Mouse (Mus musculus) CH12.LX (cell line): ENCODE results near the gene Slc22a20. TPM values are rescaled to one million over a fixed set of nuclear protein-coding genes. Genes with fewer than 3 reads are reported as not detected.

ENCODE experiments used
- DNase-seq: peaks from one replicate; pipeline ENCODE4 v3.0.0-alpha.2; 2013; ENCODE audit errors: extremely low read depth
- H3K27ac ChIP-seq: 2 replicates; pipeline ENCODE4 v1.5.1; 2012; ENCODE audit warnings: low read depth, mild to moderate bottlenecking, control low read depth, moderate library complexity; ENCODE audit not compliant: insufficient read depth
- H3K27me3 ChIP-seq: replicated peaks from 2 replicates; pipeline ENCODE3; 2012; ENCODE audit warnings: inconsistent platforms
- H3K36me3 ChIP-seq, 2 experiments: replicated peaks in 1 of 2; 2 replicates each; pipeline versions ENCODE3 to v1.6.1; 2012; ENCODE audit warnings: inconsistent platforms in 1 of 2, low read length in 1 of 2, mild to moderate bottlenecking in 1 of 2, mixed read lengths in 1 of 2, moderate library complexity in 1 of 2; ENCODE audit not compliant: control insufficient read depth in 1 of 2, insufficient read depth in 1 of 2
- H3K4me1 ChIP-seq, 2 experiments: 2 replicates each; pipeline ENCODE4 v1.6.1; 2012; ENCODE audit warnings: inconsistent platforms in 1 of 2, moderate library complexity in 1 of 2; ENCODE audit not compliant: insufficient read depth in 2 of 2, control insufficient read depth in 1 of 2
- H3K4me2 ChIP-seq: 2 replicates; pipeline ENCODE4 v1.6.1; 2012; ENCODE audit warnings: low read depth, mild to moderate bottlenecking, control low read depth; ENCODE audit not compliant: poor library complexity, insufficient read depth, severe bottlenecking
- H3K4me3 ChIP-seq, 3 experiments: fragments of 150-350 bp in 1 of 3; sonication (generic) in 1 of 3; replicated peaks in 1 of 3; 2 replicates each; pipeline versions ENCODE3 to v1.5.1; 2011 to 2012; ENCODE audit warnings: low read depth in 2 of 3, low read length in 2 of 3, mild to moderate bottlenecking in 2 of 3, moderate library complexity in 2 of 3, control low read depth in 1 of 3, improper control_type of control experiment in 1 of 3, inconsistent platforms in 1 of 3, mixed read lengths in 1 of 3; ENCODE audit not compliant: poor library complexity in 1 of 3
- H3K79me2 ChIP-seq: replicated peaks from 2 replicates; pipeline ENCODE4 v1.6.1; 2012; ENCODE audit warnings: mild to moderate bottlenecking, moderate library complexity; ENCODE audit not compliant: control insufficient read depth, poor library complexity, insufficient read depth, severe bottlenecking; ENCODE audit errors: extremely low read depth
- H3K9ac ChIP-seq: 2 replicates; pipeline ENCODE4 v1.6.1; 2012; ENCODE audit warnings: low read depth, mild to moderate bottlenecking, control low read depth, moderate library complexity; ENCODE audit not compliant: insufficient read depth
- H3K9me3 ChIP-seq: replicated peaks from 2 replicates; pipeline ENCODE3; 2012; ENCODE audit warnings: low read length, inconsistent platforms, mixed read lengths
- CHD1 ChIP-seq: IDR thresholded peaks from 2 replicates; pipeline ENCODE4 v1.6.1; 2012; ENCODE audit warnings: low read depth, low read length, improper control_type of control experiment, inconsistent platforms
- CTCF ChIP-seq, 2 experiments: IDR thresholded peaks in 1 of 2; conservative IDR thresholded peaks in 1 of 2; 2 replicates each; pipeline ENCODE4 v1.5.1; 2011 to 2012; ENCODE audit warnings: low read depth in 2 of 2, low read length in 2 of 2, improper control_type of control experiment in 1 of 2, inconsistent platforms in 1 of 2, mild to moderate bottlenecking in 1 of 2, moderate library complexity in 1 of 2
- E2F4 ChIP-seq: IDR thresholded peaks from 2 replicates; pipeline ENCODE4 v1.6.1; 2011; ENCODE audit warnings: low read depth, low read length, improper control_type of control experiment; ENCODE audit not compliant: insufficient replicate concordance
- ETS1 ChIP-seq: conservative IDR thresholded peaks from 2 replicates; pipeline ENCODE4 v1.6.1; 2012; ENCODE audit warnings: low read depth, mild to moderate bottlenecking, inconsistent platforms, low read length, improper control_type of control experiment, moderate library complexity
- GABPA ChIP-seq: IDR thresholded peaks from 2 replicates; pipeline ENCODE4 v1.6.1; 2012; ENCODE audit warnings: low read depth, low read length, improper control_type of control experiment, inconsistent platforms; ENCODE audit not compliant: insufficient replicate concordance
- JUND ChIP-seq: conservative IDR thresholded peaks from 2 replicates; pipeline ENCODE4 v1.6.1; 2011; ENCODE audit warnings: low read depth, low read length, improper control_type of control experiment
- KAT2A ChIP-seq: IDR thresholded peaks from 2 replicates; pipeline ENCODE4 v1.6.1; 2012; ENCODE audit warnings: low read length, improper control_type of control experiment, inconsistent platforms; ENCODE audit not compliant: insufficient replicate concordance
- MAFK ChIP-seq: IDR thresholded peaks from 2 replicates; pipeline ENCODE4 v1.6.1; 2011; ENCODE audit warnings: low read length, improper control_type of control experiment; ENCODE audit not compliant: insufficient replicate concordance
- MAX ChIP-seq: IDR thresholded peaks from 2 replicates; pipeline ENCODE4 v1.6.1; 2011; ENCODE audit warnings: low read length, improper control_type of control experiment
- MYC ChIP-seq: IDR thresholded peaks from 2 replicates; pipeline ENCODE4 v1.6.1; 2011; ENCODE audit warnings: low read depth, mild to moderate bottlenecking, improper control_type of control experiment, low read length
- NELFE ChIP-seq: IDR thresholded peaks from 2 replicates; pipeline ENCODE4 v1.6.1; 2011; ENCODE audit warnings: low read depth, low read length, improper control_type of control experiment
- POLR2A ChIP-seq: IDR thresholded peaks from 2 replicates; pipeline ENCODE4 v1.6.1; 2011; ENCODE audit warnings: low read depth, mild to moderate bottlenecking, improper control_type of control experiment, low read length
- RAD21 ChIP-seq: IDR thresholded peaks from 2 replicates; pipeline ENCODE4 v1.6.1; 2011; ENCODE audit warnings: low read depth, mild to moderate bottlenecking, low read length, improper control_type of control experiment, moderate library complexity
- SIN3A ChIP-seq: IDR thresholded peaks from 2 replicates; pipeline ENCODE4 v1.6.1; 2012; ENCODE audit warnings: low read length, improper control_type of control experiment, inconsistent platforms
- SMC3 ChIP-seq: IDR thresholded peaks from 2 replicates; pipeline ENCODE4 v1.6.1; 2011; ENCODE audit warnings: low read depth, low read length, improper control_type of control experiment
- TCF12 ChIP-seq: IDR thresholded peaks from 2 replicates; pipeline ENCODE4 v1.6.1; 2014; ENCODE audit warnings: low read depth, mild to moderate bottlenecking, inconsistent platforms, low read length, improper control_type of control experiment
- UBTF ChIP-seq: IDR thresholded peaks from 2 replicates; pipeline ENCODE4 v1.6.1; 2012; ENCODE audit warnings: low read depth, mild to moderate bottlenecking, inconsistent platforms, low read length, improper control_type of control experiment, moderate library complexity
- USF1 ChIP-seq: IDR thresholded peaks from 2 replicates; pipeline ENCODE4 v1.6.1; 2014; ENCODE audit warnings: low read depth, mild to moderate bottlenecking, inconsistent platforms, low read length, improper control_type of control experiment
- ZKSCAN1 ChIP-seq: IDR thresholded peaks from 2 replicates; pipeline ENCODE4 v1.6.1; 2012; ENCODE audit warnings: low read depth, inconsistent platforms, low read length, improper control_type of control experiment, borderline replicate concordance
- ZMIZ1 ChIP-seq: IDR thresholded peaks from 2 replicates; pipeline ENCODE4 v1.6.1; 2012; ENCODE audit warnings: low read depth, mild to moderate bottlenecking, inconsistent platforms, low read length, improper control_type of control experiment
- dilution Hi-C: fragments of 300-500 bp; cut with MboI; formaldehyde crosslinking; loops from 2 replicates; pipeline ENCODE4 v1.14.3; 2020; ENCODE audit warnings: low sequenced_read_pairs; ENCODE audit not compliant: extremely low pct_unique_long_range_greater_than_20kb, extremely low pct_ligation_motif_present
- in situ Hi-C: fragments of 300-500 bp; cut with MboI; formaldehyde crosslinking; loops from 3 replicates; pipeline ENCODE4 v1.14.3; 2019; ENCODE audit warnings: low sequenced_read_pairs, low pct_ligation_motif_present, low pct_unique_long_range_greater_than_20kb, mixed read lengths
- polyA plus RNA-seq: library from polyadenylated mRNA; unstranded; fragments of >175 nt; gene quantifications from 2 replicates; pipeline ENCODE4 v1.2.1, GENCODE M21; 2012; ENCODE audit warnings: low read depth; ENCODE audit not compliant: insufficient read length
- total RNA-seq, 2 experiments: library from RNA; depleted of rRNA; stranded (reverse); fragments of 300-350 nt in 1 of 2; fragments of >200 nt in 1 of 2; gene quantifications; 2 replicates each; pipeline ENCODE4 v1.2.3; 2012 to 2014

The Slc22a20 gene
- total and polyA plus RNA-seq, 3 experiments: not detected

GRCm38 (mm10) chr19:5963883-5964562 lies 21.9 kb downstream of the Slc22a20 start, which contains the start of gene Pola2 (continued):
- TF ChIP-seq SIN3A (peak; percentile 94), POLR2A (peak; percentile 96), RAD21 (no peak; the same call in 1 of the 2 replicates), ETS1 (0 out of 2 replicates have a peak, but pooled peaks have one; percentile 8), MAX (peak; percentile 84), MAFK (no peak), CTCF (conservative IDR thresholded peaks at IDR 0.05 in 1 of 2, IDR thresholded peaks at IDR 0.05 in 1 of 2; ENCODE audit: low read depth in 2 of 2, low read length in 2 of 2) (peak in 1 of 2 experiments; percentile 43; a peak in 2 of 4 replicates), ZKSCAN1 (no peak), JUND (no peak), CHD1 (no peak), GABPA (no peak), USF1 (peak; percentile 32; the same call in 1 of the 2 replicates), TCF12 (peak; percentile 83), NELFE (peak; percentile 98), MYC (peak; percentile 92; the same call in 1 of the 2 replicates)

DNA sequence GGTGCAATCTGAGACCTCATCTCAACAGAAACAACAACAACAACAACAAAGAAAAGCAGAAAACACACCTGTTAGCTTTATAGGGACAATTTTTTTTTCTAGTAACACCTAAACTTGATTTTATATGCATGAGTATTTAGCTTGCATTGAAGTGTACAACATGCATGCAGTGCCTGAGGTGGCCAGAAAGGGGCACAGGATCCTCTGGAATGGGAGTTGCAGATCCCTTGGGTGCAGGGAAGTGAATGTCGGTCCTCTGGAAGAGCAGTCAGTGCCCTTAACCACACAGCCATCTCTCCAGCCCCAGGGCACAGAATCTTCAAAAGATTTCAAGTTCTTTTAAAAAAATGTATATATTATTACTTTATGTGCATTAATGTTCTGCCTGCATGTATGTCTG lies 23.3 kb downstream of the Slc22a20 start:
- no peaks in the 10 kb centered on the region for H3K27me3 ChIP-seq
- H3K4me3 ChIP-seq: peak overlapping the region; percentile 67 to 79 (median 77)
- H3K27ac ChIP-seq: no peak overlapping the region
- H3K36me3 ChIP-seq: peaks cover 23 to 34% of the 10 kb centered on the region in 2 experiments
- in situ Hi-C loops: loop anchor here (5.0 to 10.0 kb wide), 4 partner anchors 40 to 162 kb away; partner anchors contain the start of genes Capn1, Cdc42ep2, Snx15 and Tm7sf2
- H3K79me2 ChIP-seq: peaks cover 35% of the 10 kb centered on the region
- TF ChIP-seq E2F4 (no peak), POLR2A (no peak), UBTF (no peak), CTCF (conservative IDR thresholded peaks at IDR 0.05 in 1 of 2, IDR thresholded peaks at IDR 0.05 in 1 of 2; ENCODE audit: low read depth in 2 of 2, low read length in 2 of 2) (peak in 1 of 2 experiments; percentile 43; a peak in 2 of 4 replicates), SMC3 (peak; percentile 9; the same call in 1 of the 2 replicates), ZMIZ1 (no peak), KAT2A (0 out of 2 replicates have a peak, but pooled peaks have one; percentile 33), ETS1 (no peak)
- H3K4me1 ChIP-seq: peaks cover 3 to 36% of the 10 kb centered on the region in 2 experiments; a peak in 3 of 4 replicates
- H3K4me2 ChIP-seq: peak overlapping the region; percentile 93
- H3K9me3 ChIP-seq: no peaks in the 10 kb centered on the region
- DNase-seq: no peak
- dilution Hi-C loops: no loop called here
- H3K9ac ChIP-seq: peak overlapping the region; percentile 92
